Mouse (Mus musculus) R1 (cell line): ENCODE measurements at regions not wholly inside any gene's neighbourhood (a gene's known extent, or its start where the extent isn't known, plus 50 kb on each side); places are given as distances from the start of the nearest gene placed in this dataset.

ENCODE experiments used
- DNase-seq: peaks from one replicate; pipeline ENCODE4 v3.0.0-alpha.2; 2018; ENCODE audit warnings: low read depth, low spot score

- no peak for DNase-seq
Measured at GRCm38 (mm10) chrX:114690857-114691256, 214.0 kb upstream of the Ube2dnl1 start.

GRCm38 (mm10) chrX:114694540-114694939 is 210.3 kb upstream of the Ube2dnl1 start:
- peak; percentile 87 for DNase-seq

DNA sequence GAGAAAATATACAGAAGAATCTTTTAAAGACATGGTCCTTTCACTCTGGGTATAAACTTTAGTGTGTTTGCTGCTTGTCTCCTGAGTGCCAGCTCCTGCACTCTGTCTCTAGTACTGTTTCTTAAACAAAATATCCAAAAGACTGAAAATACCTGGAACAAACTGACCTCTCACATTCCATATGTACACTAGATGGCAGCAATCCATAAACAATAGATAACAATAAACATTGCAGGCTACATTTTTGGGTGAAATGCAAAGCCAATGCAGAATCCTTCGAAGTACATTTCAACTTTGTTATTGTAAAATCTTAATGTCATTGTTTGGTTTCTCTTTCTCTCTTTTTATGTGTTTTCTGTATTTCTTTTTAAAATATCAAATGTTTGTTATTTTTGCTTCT is 176.6 kb upstream of the Ube2dnl1 start:
- DNase-seq = peak; percentile 3
